Mouse (Mus musculus): ENCODE results near the gene Sap30.

GRCm38 (mm10) chr8:57432802-57433201, 54.9 kb downstream of the Sap30 start:
- no peak for TF ChIP-seq CTCF (IDR thresholded peaks at IDR 0.05; ENCODE audit: low read depth)
- no peak for TF ChIP-seq EP300 (optimal IDR thresholded peaks at IDR 0.05)
